Mouse (Mus musculus) macrophage (primary cell): Measurements from ENCODE around the gene C130032M10Rik. TPM values are rescaled to one million over a fixed set of nuclear protein-coding genes. Genes with fewer than 3 reads are reported as not detected.

ENCODE experiments used
- H3K27ac ChIP-seq: fragments of 350-480 bp; formaldehyde crosslinking; 2 replicates; pipeline ENCODE4 v1.9.0; 2021
- H3K36me3 ChIP-seq: fragments of 350-480 bp; formaldehyde crosslinking; 2 replicates; pipeline ENCODE4 v1.9.0; 2021; ENCODE audit errors: inconsistent target
- H3K4me3 ChIP-seq: fragments of 350-480 bp; formaldehyde crosslinking; 2 replicates; pipeline ENCODE4 v1.9.0; 2021; ENCODE audit errors: inconsistent target
- H3K79me2 ChIP-seq: fragments of 350-480 bp; formaldehyde crosslinking; 2 replicates; pipeline ENCODE4 v1.9.0; 2021; ENCODE audit errors: inconsistent target
- WGBS: methylation state at CpG from one replicate; pipeline ENCODE4 v1.1.7; 2026; ENCODE audit warnings: inconsistent platforms; ENCODE audit not compliant: missing documents; 5-methylcytosine and 5-hydroxymethylcytosine counted together
- polyA plus RNA-seq: library from polyadenylated mRNA; stranded (reverse); fragments of 250-400 nt; gene quantifications from 3 replicates; pipeline ENCODE4 v1.2.4, GENCODE M21; 2018; ENCODE audit warnings: inconsistent platforms
- total RNA-seq, 78 experiments: library from RNA; depleted of rRNA; stranded (reverse); fragments of 250-400 nt; gene quantifications; 1 replicate in 9 of 78; 2 replicates in 24 of 78; 3 replicates in 43 of 78; 4 replicates in 2 of 78; pipeline ENCODE4 v1.2.4; 2018; ENCODE audit warnings: inconsistent platforms in 56 of 78

The C130032M10Rik gene
- total RNA-seq (2018; cell fraction: chromatin; rRNA removed): not detected
- not detected for total RNA-seq (2018; cell fraction: cytosol; rRNA removed)
- total RNA-seq (2018; cell fraction: nucleus; rRNA removed): not detected
- polyA plus RNA-seq: not detected in 3 replicates

GRCm38 (mm10) chr9:114515364-114515763 is at the start of gene C130032M10Rik:
C130032M10Rik (plus strand) TSS chr9:114515697.
- Histone ChIP-seq H3K79me2 (no peaks in the 10 kb centered on the region), H3K36me3 (no peaks in the 10 kb centered on the region), H3K4me3 (no peak within 1 kb of the TSS), H3K27ac (no peak within 1 kb of the TSS)
- WGBS: 82% methylated on average over 9 of the region's 11 CpGs

- Histone ChIP-seq H3K27ac (no peak overlapping the region), H3K4me3 (no peak overlapping the region), H3K36me3 (peaks cover 41% of the 10 kb centered on the region), H3K79me2 (no peaks in the 10 kb centered on the region)
- 98% methylated on average over 7 of the region's 7 CpGs for whole genome bisulfite sequencing
These were observed 48.6 kb upstream of the C130032M10Rik start for GRCm38 (mm10) chr9:114466871-114467270.

- Histone ChIP-seq H3K27ac (no peak overlapping the region), H3K79me2 (no peaks in the 10 kb centered on the region), H3K4me3 (no peak overlapping the region), H3K36me3 (peaks cover 41% of the 10 kb centered on the region)
- 99% methylated on average over 5 of the region's 5 CpGs for WGBS
These were observed 47.3 kb upstream of the C130032M10Rik start for GRCm38 (mm10) chr9:114468217-114468616.

- Histone ChIP-seq H3K4me3 (no peak overlapping the region), H3K36me3 (peaks cover 37% of the 10 kb centered on the region), H3K79me2 (no peaks in the 10 kb centered on the region), H3K27ac (no peak overlapping the region)
- WGBS: 94% methylated on average over 4 of the region's 4 CpGs
These were observed 46.8 kb upstream of the C130032M10Rik start for GRCm38 (mm10) chr9:114468701-114469100.

- WGBS: 94% methylated on average over 7 of the region's 7 CpGs
- Histone ChIP-seq H3K4me3 (no peak overlapping the region), H3K79me2 (no peaks in the 10 kb centered on the region), H3K36me3 (peaks cover 8% of the 10 kb centered on the region; the same call in 1 of the 2 replicates), H3K27ac (no peak overlapping the region)
These were observed 43.6 kb upstream of the C130032M10Rik start for GRCm38 (mm10) chr9:114471892-114472291.

GRCm38 (mm10) chr9:114477019-114477418 is 38.5 kb upstream of the C130032M10Rik start:
- WGBS: 94% methylated on average over 9 of the region's 9 CpGs
- no peak overlapping the region for H3K27ac ChIP-seq
- H3K79me2 ChIP-seq: no peaks in the 10 kb centered on the region
- H3K36me3 ChIP-seq: no peaks in the 10 kb centered on the region; the same call in 1 of the 2 replicates
- no peak overlapping the region for H3K4me3 ChIP-seq

GRCm38 (mm10) chr9:114480940-114481339 is 34.6 kb upstream of the C130032M10Rik start:
- Histone ChIP-seq H3K79me2 (no peaks in the 10 kb centered on the region), H3K27ac (no peak overlapping the region), H3K4me3 (no peak overlapping the region), H3K36me3 (no peaks in the 10 kb centered on the region)
- 84% methylated on average over 3 of the region's 3 CpGs for WGBS

GRCm38 (mm10) chr9:114484771-114485170 is 30.7 kb upstream of the C130032M10Rik start:
- 83% methylated on average over 5 of the region's 5 CpGs for WGBS
- H3K4me3 ChIP-seq: no peak overlapping the region
- no peaks in the 10 kb centered on the region for H3K79me2 ChIP-seq
- no peaks in the 10 kb centered on the region for H3K36me3 ChIP-seq
- H3K27ac ChIP-seq: no peak overlapping the region

GRCm38 (mm10) chr9:114486808-114487207 is 28.7 kb upstream of the C130032M10Rik start:
- H3K79me2 ChIP-seq: no peaks in the 10 kb centered on the region
- H3K36me3 ChIP-seq: no peaks in the 10 kb centered on the region
- no peak overlapping the region for H3K4me3 ChIP-seq
- WGBS: 95% methylated on average over 4 of the region's 4 CpGs
- H3K27ac ChIP-seq: no peak overlapping the region

- Histone ChIP-seq H3K79me2 (no peaks in the 10 kb centered on the region), H3K36me3 (no peaks in the 10 kb centered on the region), H3K27ac (no peak overlapping the region), H3K4me3 (no peak overlapping the region)
- WGBS: 72% methylated on average over 23 of the region's 23 CpGs
These were observed 27.8 kb upstream of the C130032M10Rik start for GRCm38 (mm10) chr9:114487481-114488258.

- H3K27ac ChIP-seq: no peak overlapping the region
- no peaks in the 10 kb centered on the region for H3K36me3 ChIP-seq
- 42% methylated on average over 7 of the region's 7 CpGs for WGBS
- no peak overlapping the region for H3K4me3 ChIP-seq
- H3K79me2 ChIP-seq: no peaks in the 10 kb centered on the region
These were observed 19.0 kb upstream of the C130032M10Rik start for GRCm38 (mm10) chr9:114496469-114496868.

GRCm38 (mm10) chr9:114498218-114498617 is 17.3 kb upstream of the C130032M10Rik start:
- 10% methylated on average over 11 of the region's 11 CpGs for WGBS

GRCm38 (mm10) chr9:114499783-114500515 is 15.5 kb upstream of the C130032M10Rik start:
- Histone ChIP-seq H3K4me3 (no peak overlapping the region), H3K79me2 (no peaks in the 10 kb centered on the region), H3K36me3 (no peaks in the 10 kb centered on the region), H3K27ac (no peak overlapping the region)
- WGBS: 26% methylated on average over 15 of the region's 15 CpGs

More at GRCm38 (mm10) chr9:114498218-114498617, 17.3 kb upstream of the C130032M10Rik start:
- Histone ChIP-seq H3K4me3 (no peak overlapping the region), H3K79me2 (no peaks in the 10 kb centered on the region), H3K27ac (no peak overlapping the region), H3K36me3 (no peaks in the 10 kb centered on the region)

GRCm38 (mm10) chr9:114501111-114501510 is 14.4 kb upstream of the C130032M10Rik start:
- Histone ChIP-seq H3K27ac (no peak overlapping the region), H3K79me2 (no peaks in the 10 kb centered on the region), H3K4me3 (no peak overlapping the region), H3K36me3 (no peaks in the 10 kb centered on the region)
- WGBS: 63% methylated on average over 7 of the region's 7 CpGs

- Histone ChIP-seq H3K27ac (no peak overlapping the region), H3K4me3 (no peak overlapping the region), H3K79me2 (no peaks in the 10 kb centered on the region), H3K36me3 (no peaks in the 10 kb centered on the region)
- 98% methylated on average over 11 of the region's 11 CpGs for WGBS
These were observed 13.6 kb upstream of the C130032M10Rik start for GRCm38 (mm10) chr9:114501913-114502312.
